Mouse (Mus musculus) NIH3T3 (cell line): ENCODE data around the gene Ypel2.
A peak's percentile ranks its signal among the peaks of the same experiment; 100 is the strongest.

Experiments
- DNase-seq: peaks from one replicate; pipeline ENCODE4 v3.0.0-alpha.2; 2012; ENCODE audit warnings: low read depth

Ypel2 gene

GRCm38 (mm10) chr11:86961510-86962303 is 31.8 kb downstream of the Ypel2 start:
- no peak for DNase-seq

DNA sequence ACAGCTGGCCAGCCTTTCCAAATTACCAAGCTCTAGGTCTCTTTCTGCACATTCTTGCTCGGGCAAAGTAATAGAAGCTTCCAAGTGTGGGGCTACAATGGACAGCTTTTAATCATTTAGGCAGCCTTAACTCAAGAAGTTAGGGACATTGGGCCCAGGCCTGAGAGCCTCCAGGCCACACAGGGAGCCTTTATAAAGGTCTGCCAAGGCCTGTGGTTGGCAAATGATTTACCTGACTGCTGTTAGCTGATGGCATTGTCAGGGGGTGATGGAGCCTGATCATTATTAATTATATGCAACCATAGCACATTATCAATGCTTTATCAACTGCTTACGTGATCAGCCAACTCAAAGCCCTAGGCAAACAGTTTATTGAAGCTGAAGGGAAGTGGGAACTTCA is 33.2 kb downstream of the Ypel2 start:
- no peak for DNase-seq

GRCm38 (mm10) chr11:86958721-86959675 is 34.5 kb downstream of the Ypel2 start:
- DNase-seq: no peak

- no peak for DNase-seq
Observed at GRCm38 (mm10) chr11:86958182-86958581, 35.3 kb downstream of the Ypel2 start.

GRCm38 (mm10) chr11:86956363-86956762 is 37.1 kb downstream of the Ypel2 start:
- no peak for DNase-seq

DNA sequence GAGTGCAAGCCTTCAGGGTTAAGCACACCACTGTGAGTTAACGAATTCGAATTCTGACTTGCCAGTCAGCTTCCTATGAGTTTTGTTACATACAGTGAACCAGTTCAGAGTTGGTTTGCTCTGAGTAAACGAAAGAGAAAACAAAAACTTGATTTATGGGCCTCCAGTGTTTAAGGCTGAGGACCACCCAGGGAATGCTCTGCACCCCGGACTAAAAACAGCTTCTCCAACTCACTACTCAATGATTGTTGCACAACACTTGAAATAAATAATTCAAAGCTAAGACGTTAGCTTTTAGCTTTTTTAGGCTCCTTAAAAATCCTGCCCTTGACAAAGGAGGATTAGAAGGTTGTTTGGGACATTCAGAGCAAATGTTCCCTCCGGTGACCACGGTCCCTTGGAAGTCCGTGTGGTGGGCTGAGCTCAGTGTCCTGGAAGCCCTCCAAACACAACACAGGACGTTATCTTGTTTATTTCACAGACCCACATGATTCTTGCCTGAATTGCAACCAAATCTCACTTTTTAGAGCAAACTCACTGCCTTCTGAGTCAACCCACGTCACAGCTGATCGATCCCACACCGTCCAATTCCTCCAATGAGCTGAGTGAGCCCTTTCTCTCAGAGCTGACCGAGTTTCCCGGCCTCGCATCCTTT is 38.8 kb downstream of the Ypel2 start:
- DNase-seq: peak; percentile 13

DNA sequence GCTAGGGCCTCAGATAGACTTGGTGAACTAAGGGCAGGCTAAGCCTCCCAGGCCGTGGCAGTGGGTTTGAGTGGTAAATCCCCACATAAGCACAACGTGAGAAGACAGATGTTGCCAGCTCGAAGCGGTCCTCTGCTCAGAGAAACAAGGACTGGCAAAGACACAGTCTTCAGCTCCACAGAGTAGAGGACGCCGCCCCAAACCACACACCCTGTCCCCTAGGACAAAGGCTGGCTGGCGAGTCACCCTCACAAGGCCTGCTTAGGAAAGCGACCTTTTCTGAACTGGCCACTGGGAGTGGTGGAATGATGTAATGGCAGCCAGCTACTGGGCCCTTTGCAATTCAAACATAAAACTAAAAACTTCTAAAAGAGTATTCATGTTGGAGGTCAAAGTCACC is 40.4 kb downstream of the Ypel2 start:
- peak; percentile 37 for DNase-seq

DNA sequence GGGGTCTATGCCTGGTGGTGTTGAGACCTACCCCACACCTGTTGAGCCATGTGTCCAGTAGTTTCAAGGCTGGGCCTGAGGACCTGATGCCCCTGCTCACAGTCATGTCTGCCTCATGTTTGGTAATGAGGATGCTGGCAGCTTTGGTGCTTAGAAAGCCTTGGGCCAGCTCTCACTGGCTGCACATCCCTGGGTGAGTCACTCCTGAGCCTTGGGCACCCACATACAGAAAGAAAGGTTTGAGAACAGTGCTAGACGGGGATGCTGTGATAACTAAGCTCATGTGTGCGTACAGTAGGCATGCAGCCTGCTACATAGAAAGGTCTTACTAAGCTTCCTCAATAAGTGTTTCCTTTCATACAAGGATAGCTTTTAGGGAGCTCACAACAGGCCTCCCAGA is 40.8 kb downstream of the Ypel2 start:
- peak; percentile 52 for DNase-seq

GRCm38 (mm10) chr11:86951672-86952071 is 41.8 kb downstream of the Ypel2 start:
- DNase-seq: no peak

GRCm38 (mm10) chr11:86950491-86950890 is 43.0 kb downstream of the Ypel2 start:
- no peak for DNase-seq

GRCm38 (mm10) chr11:86949951-86950441 is 43.5 kb downstream of the Ypel2 start:
- DNase-seq: no peak

DNA sequence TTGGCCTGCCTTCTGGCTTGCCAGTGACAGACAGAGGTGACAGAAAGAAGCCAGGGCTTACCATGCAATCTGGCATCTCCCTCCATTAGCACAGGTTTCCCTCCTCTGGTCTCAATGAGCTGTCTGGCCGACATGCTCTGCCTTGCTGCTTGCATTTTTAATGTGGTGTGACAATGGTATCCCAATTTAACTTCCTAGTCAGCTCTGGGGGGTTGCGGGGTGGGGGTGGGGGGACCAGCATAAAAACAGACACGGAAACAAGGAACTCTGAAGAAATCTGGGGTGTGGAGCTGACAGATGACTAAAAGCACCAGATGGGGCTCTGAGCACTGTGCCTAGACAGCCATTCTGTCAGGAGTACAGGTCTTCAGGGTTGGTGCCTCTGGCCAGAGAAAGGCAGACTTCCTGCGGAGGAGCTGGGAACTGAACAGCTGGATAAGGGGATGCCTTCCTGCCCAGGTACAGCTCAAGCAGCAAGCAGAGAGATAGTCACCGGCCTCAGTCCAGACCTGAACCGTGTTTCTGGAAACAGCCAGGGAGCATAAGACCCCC is 46.8 kb downstream of the Ypel2 start:
- no peak for DNase-seq

- no peak for DNase-seq
Observed at GRCm38 (mm10) chr11:86945933-86946332, 47.6 kb downstream of the Ypel2 start.

DNA sequence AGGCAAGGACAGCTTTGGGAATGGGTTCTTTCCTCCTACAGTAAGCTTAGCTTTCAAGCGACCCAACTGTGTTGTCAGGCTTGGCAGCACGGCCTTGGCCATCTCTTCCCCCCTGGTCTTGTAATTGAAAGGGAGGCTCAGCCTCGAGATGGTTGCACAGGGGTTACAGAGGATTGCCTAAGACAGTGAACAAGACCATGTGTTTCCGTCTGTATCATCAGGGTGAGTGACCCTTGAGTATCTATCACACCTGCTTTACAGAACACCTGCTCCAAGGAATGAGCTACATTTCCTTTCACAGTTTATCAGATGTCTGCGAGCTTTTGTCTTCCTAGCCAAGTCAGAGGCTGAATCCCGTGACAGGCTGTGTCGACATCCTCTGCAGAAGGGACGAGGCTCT is 48.4 kb downstream of the Ypel2 start:
- DNase-seq: peak; percentile 13

DNA sequence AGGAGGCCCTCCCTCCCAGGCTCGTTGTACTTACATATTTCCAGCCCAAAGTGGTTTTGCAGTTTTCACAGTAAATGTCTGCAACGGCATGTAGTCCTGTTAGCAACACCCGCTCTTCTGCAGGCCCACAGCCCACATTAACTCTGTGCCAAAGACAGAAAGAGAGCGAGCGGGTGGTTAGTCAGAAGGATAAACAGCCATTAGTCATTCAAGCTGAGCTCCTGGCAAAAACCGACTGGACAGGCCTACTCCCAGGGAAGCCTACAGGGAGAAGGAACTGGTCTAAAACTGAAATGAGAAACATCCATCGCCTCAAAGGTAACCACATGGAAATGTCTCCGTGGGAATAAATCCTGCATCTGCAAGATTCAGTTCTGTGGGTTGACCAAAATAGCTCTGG is 49.0 kb downstream of the Ypel2 start:
- peak; percentile 82 for DNase-seq

- DNase-seq: no peak
Observed at GRCm38 (mm10) chr11:86941904-86942303, 51.6 kb downstream of the Ypel2 start.

GRCm38 (mm10) chr11:86939503-86939902 is 54.0 kb downstream of the Ypel2 start:
- DNase-seq: no peak

GRCm38 (mm10) chr11:86938551-86938950 is 55.0 kb downstream of the Ypel2 start:
- DNase-seq: no peak

GRCm38 (mm10) chr11:86938108-86938507 is 55.4 kb downstream of the Ypel2 start:
- no peak for DNase-seq

DNA sequence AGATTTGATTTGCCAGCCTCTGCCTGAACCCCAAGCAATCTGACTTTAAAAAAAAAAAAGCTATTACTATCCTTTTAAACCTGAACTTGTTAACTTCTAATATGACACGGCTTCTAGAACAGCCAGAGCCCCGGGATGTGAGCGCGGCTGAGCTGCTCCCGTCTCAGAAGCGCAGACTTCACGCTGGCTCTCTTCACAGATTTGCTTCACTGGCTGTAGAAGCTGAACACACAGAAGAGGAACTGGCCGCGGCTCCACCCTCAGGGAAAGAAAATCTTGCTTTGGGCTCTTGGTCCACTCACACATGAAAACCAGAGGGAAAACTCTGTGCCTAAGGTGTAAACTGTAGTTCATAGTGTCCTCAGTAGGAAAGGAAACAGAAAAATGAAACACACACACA is 56.6 kb downstream of the Ypel2 start:
- DNase-seq: no peak

DNA sequence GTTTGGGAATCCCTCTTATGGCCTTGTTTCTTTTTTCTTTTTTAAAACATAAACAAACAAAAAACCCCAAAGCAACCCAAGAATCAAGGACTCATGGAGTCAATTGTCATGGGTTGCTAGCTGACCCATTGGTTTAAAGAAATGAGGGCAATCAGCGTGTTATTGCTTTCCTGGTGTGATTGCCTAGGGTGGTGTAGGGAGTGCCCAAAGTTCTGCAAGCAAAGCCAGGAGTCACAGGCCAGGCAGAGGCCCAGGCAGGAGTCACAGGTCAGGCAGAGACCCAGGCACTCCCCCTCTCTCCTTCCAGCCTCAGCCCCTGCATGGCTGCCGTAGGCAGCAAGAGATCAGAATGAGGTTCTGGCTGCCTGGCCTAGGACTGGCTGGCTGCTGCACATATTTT is 58.6 kb downstream of the Ypel2 start:
- no peak for DNase-seq

DNA sequence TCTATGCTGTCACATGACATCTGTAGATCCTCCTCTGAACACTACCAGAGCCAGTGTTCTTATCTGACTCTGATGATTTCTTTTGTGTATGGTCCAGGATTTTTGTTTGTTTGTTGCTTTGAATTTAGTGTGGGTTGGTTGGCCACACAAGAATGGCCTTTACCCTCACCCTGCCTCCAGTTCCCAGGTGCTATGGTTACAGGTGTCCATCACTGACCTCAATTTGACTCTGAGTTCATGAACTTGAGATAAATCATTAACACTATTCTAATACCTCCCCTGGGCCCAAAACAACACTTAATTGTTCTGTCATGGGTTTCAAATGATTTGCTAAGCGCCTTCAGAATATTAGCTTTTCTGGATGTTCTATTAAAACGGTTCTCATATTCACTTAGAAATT is 61.3 kb downstream of the Ypel2 start:
- no peak for DNase-seq
